Mouse (Mus musculus): ENCODE measurements around the gene Col1a2. TPM values are rescaled to one million over a fixed set of nuclear protein-coding genes. Genes with fewer than 3 reads are reported as not detected.
A peak's percentile ranks its signal among the peaks of the same experiment; 100 is the strongest.

The Col1a2 gene
- polyA plus RNA-seq, 1 experiment from 2014 or later: 883 TPM

DNA sequence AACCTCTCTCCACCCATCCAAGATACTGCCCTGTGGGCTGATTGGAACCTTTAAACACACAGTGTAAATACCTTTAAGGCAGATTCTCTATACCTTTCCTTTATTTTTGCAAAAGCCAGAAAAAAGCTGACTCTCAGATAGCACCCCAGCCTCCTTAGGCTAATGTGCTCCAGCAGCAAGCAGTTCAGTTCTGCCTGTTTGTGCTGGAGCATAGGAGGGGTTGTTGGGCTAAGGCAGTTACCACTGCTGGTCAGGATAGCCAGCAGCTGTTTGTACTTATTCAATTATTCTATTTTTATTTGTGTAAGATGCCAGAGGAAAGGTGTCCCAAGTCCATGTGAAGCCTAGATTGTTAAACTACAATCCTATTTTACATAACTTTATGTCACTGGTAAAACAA is 57.0 kb downstream of the Col1a2 start:
- H3K9ac ChIP-seq: peak overlapping the region; percentile 27; the same call in 1 of the 2 replicates
- H3K27me3 ChIP-seq: no peaks in the 10 kb centered on the region
- no peaks in the 10 kb centered on the region for H3K9me3 ChIP-seq
- H3K4me2 ChIP-seq (replicated peaks): peak overlapping the region; percentile 43; the same call in 1 of the 2 replicates
- H3K4me3 ChIP-seq: no peak overlapping the region
- H3K4me1 ChIP-seq: peaks cover 41% of the 10 kb centered on the region
- peak overlapping the region; percentile 53; the same call in 1 of the 2 replicates for H3K27ac ChIP-seq
- no peaks in the 10 kb centered on the region for H3K36me3 ChIP-seq
- ATAC-seq (ENCODE audit: low FRiP score, low read depth): peak; percentile 37; the same call in 1 of the 2 replicates

GRCm38 (mm10) chr6:4562401-4562800 is 57.8 kb downstream of the Col1a2 start:
- H3K4me1 ChIP-seq: peaks cover 36% of the 10 kb centered on the region
- no peaks in the 10 kb centered on the region for H3K27me3 ChIP-seq
- no peak overlapping the region for H3K9ac ChIP-seq
- ATAC-seq (ENCODE audit: low FRiP score, low read depth): no peak
- no peak overlapping the region for H3K4me2 ChIP-seq (replicated peaks)
- no peaks in the 10 kb centered on the region for H3K9me3 ChIP-seq
- WGBS: 21% methylated on average over 1 of the region's 1 CpGs
- H3K4me3 ChIP-seq: no peak overlapping the region
- no peaks in the 10 kb centered on the region for H3K36me3 ChIP-seq
- peak overlapping the region; percentile 10; the same call in 1 of the 2 replicates for H3K27ac ChIP-seq

GRCm38 (mm10) chr6:4563477-4563876 is 58.9 kb downstream of the Col1a2 start:
- ATAC-seq (ENCODE audit: low FRiP score, low read depth): no peak
- no peak overlapping the region for H3K4me2 ChIP-seq (replicated peaks)
- H3K27me3 ChIP-seq: no peaks in the 10 kb centered on the region
- no peak overlapping the region for H3K27ac ChIP-seq
- no peak overlapping the region for H3K9ac ChIP-seq
- H3K9me3 ChIP-seq: no peaks in the 10 kb centered on the region
- H3K4me3 ChIP-seq: no peak overlapping the region
- peaks cover 26% of the 10 kb centered on the region for H3K4me1 ChIP-seq
- H3K36me3 ChIP-seq: no peaks in the 10 kb centered on the region
- 42% methylated on average over 5 of the region's 5 CpGs for WGBS

- WGBS: 13% methylated on average over 4 of the region's 4 CpGs
- no peak overlapping the region for H3K27ac ChIP-seq
- H3K4me2 ChIP-seq (replicated peaks): no peak overlapping the region
- H3K4me3 ChIP-seq: no peak overlapping the region
- H3K9me3 ChIP-seq: no peaks in the 10 kb centered on the region
- no peaks in the 10 kb centered on the region for H3K36me3 ChIP-seq
- H3K9ac ChIP-seq: no peak overlapping the region
- H3K27me3 ChIP-seq: no peaks in the 10 kb centered on the region
- ATAC-seq (ENCODE audit: low FRiP score, low read depth): no peak; the same call in 1 of the 2 replicates
- H3K4me1 ChIP-seq: peaks cover 5% of the 10 kb centered on the region
Measured at GRCm38 (mm10) chr6:4570412-4570811, 65.8 kb downstream of the Col1a2 start.

GRCm38 (mm10) chr6:4577756-4578155 is 73.1 kb downstream of the Col1a2 start:
- Histone ChIP-seq H3K27ac (no peak overlapping the region), H3K4me2 (replicated peaks) (no peak overlapping the region), H3K9me3 (no peaks in the 10 kb centered on the region), H3K27me3 (no peaks in the 10 kb centered on the region), H3K36me3 (no peaks in the 10 kb centered on the region), H3K9ac (no peak overlapping the region), H3K4me1 (no peaks in the 10 kb centered on the region), H3K4me3 (no peak overlapping the region)
- no peak for ATAC-seq (ENCODE audit: low FRiP score, low read depth)
- 57% methylated on average over 5 of the region's 5 CpGs for WGBS

DNA sequence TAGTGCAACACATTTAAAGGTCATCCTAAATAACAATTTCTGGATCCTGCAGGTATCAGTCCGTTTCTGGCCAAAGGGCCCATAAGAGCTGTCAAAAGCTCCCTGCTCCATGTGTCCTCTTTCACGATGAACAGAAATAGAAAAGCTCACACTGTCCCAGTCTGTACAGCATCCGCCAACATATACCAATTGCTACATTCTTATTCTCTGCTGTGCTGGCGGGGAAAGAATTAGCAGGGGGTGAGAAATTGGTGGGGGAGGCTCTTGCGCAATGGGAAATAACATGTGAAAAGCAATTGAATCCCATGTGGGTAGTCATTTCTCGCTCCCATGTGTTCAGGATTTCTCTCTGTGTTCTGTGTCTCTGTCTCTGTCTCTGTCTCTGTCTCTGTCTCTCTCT is 73.7 kb downstream of the Col1a2 start:
- no peak overlapping the region for H3K4me2 ChIP-seq (replicated peaks)
- 76% methylated on average over 6 of the region's 6 CpGs for WGBS
- no peak overlapping the region for H3K27ac ChIP-seq
- H3K36me3 ChIP-seq: no peaks in the 10 kb centered on the region
- ATAC-seq (ENCODE audit: low FRiP score, low read depth): no peak
- H3K27me3 ChIP-seq: no peaks in the 10 kb centered on the region
- no peaks in the 10 kb centered on the region for H3K9me3 ChIP-seq
- no peak overlapping the region for H3K4me3 ChIP-seq
- no peak overlapping the region for H3K9ac ChIP-seq
- no peaks in the 10 kb centered on the region for H3K4me1 ChIP-seq

GRCm38 (mm10) chr6:4579620-4580019 is 75.0 kb downstream of the Col1a2 start:
- no peak for ATAC-seq (ENCODE audit: low FRiP score, low read depth)
- Histone ChIP-seq H3K27me3 (no peaks in the 10 kb centered on the region), H3K36me3 (no peaks in the 10 kb centered on the region), H3K4me2 (replicated peaks) (no peak overlapping the region), H3K9me3 (no peaks in the 10 kb centered on the region), H3K4me3 (no peak overlapping the region), H3K4me1 (0 out of 2 replicates have a peak, but pooled peaks cover 4% of the 10 kb centered on the region), H3K27ac (no peak overlapping the region), H3K9ac (no peak overlapping the region)
- WGBS: 26% methylated on average over 5 of the region's 5 CpGs

- ATAC-seq (ENCODE audit: low FRiP score, low read depth): peak; percentile 66; the same call in 1 of the 2 replicates
- 39% methylated on average over 6 of the region's 6 CpGs for WGBS
Measured at GRCm38 (mm10) chr6:4583485-4583884, 78.9 kb downstream of the Col1a2 start.

DNA sequence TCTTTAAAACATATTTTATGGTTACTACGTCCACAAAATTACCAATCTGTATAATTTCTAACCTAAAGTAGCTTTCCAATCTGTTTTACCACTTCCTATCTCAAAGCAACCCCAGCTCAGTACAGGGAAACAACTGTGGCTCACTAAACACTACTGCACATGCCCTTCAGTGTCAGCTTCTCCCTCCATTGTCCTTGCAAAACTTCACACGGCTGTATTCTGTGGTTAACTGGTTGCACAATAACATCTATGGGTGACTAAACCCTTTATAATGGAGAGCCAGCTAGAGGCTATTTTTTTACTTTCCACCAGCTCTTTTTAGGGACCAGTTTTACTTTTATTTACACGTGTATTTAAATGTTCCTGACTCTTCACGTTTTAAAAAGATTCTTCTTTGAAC is 83.3 kb downstream of the Col1a2 start:
- Histone ChIP-seq H3K27me3 (no peaks in the 10 kb centered on the region), H3K9ac (no peak overlapping the region), H3K9me3 (no peaks in the 10 kb centered on the region), H3K27ac (no peak overlapping the region), H3K36me3 (no peaks in the 10 kb centered on the region), H3K4me2 (replicated peaks) (no peak overlapping the region), H3K4me3 (no peak overlapping the region), H3K4me1 (0 out of 2 replicates have a peak, but pooled peaks cover 9% of the 10 kb centered on the region)
- ATAC-seq (ENCODE audit: low FRiP score, low read depth): no peak
- 80% methylated on average over 4 of the region's 4 CpGs for WGBS

More at GRCm38 (mm10) chr6:4583485-4583884, 78.9 kb downstream of the Col1a2 start:
- Histone ChIP-seq H3K9me3 (no peaks in the 10 kb centered on the region), H3K4me1 (0 out of 2 replicates have a peak, but pooled peaks cover 4% of the 10 kb centered on the region), H3K27me3 (no peaks in the 10 kb centered on the region), H3K36me3 (no peaks in the 10 kb centered on the region), H3K9ac (no peak overlapping the region), H3K4me2 (replicated peaks) (no peak overlapping the region), H3K27ac (0 out of 2 replicates have a peak overlapping the region, but pooled peaks have one; percentile 3), H3K4me3 (no peak overlapping the region)

DNA sequence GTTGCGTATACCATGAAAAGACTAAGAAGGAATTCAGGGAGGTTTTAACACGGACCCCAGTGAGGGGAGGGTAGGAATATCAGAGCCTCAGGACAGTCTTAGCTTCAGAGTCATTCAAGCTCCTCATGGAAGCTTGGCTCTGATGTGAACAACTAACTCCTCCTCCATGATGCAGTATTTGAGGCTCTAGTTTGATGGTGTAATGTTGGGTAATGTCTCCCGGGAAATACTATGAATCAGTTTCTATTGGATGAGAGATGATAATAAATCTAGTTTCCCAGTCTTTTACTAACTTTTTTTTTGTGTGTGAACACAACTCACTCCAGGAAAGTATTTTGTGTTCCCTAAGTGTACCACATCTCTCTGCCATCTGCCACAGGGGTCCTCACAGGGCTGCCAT is 84.1 kb downstream of the Col1a2 start:
- no peak overlapping the region for H3K4me3 ChIP-seq
- no peak overlapping the region for H3K4me2 ChIP-seq (replicated peaks)
- 0 out of 2 replicates have a peak, but pooled peaks cover 9% of the 10 kb centered on the region for H3K4me1 ChIP-seq
- H3K9ac ChIP-seq: no peak overlapping the region
- H3K27me3 ChIP-seq: no peaks in the 10 kb centered on the region
- WGBS: 92% methylated on average over 3 of the region's 3 CpGs
- ATAC-seq (ENCODE audit: low FRiP score, low read depth): no peak
- no peaks in the 10 kb centered on the region for H3K9me3 ChIP-seq
- H3K36me3 ChIP-seq: no peaks in the 10 kb centered on the region
- H3K27ac ChIP-seq: no peak overlapping the region

DNA sequence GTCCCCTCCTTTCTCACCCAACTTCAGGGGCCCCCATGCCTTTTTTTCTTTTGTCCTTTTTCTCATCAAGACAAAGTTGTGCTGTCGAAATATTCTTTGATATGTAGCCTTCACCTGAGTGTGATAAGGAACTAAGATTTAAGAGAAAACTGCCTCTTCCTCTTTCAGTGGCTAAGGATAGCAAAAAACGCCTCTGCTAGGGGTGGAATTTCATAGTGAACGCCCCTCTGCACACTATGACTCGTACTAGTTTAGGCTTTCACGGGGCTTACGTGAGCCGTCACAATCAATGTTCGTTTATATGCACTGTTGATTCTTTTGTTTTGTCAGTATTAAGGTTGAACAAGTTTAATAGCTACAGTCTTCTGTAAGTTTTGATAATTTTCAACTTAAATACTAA is 85.5 kb downstream of the Col1a2 start:
- ATAC-seq (ENCODE audit: low FRiP score, low read depth): no peak
- Histone ChIP-seq H3K27ac (no peak overlapping the region), H3K4me1 (peaks cover 12% of the 10 kb centered on the region), H3K9ac (no peak overlapping the region), H3K4me2 (replicated peaks) (no peak overlapping the region), H3K27me3 (no peaks in the 10 kb centered on the region), H3K4me3 (no peak overlapping the region), H3K36me3 (no peaks in the 10 kb centered on the region), H3K9me3 (no peaks in the 10 kb centered on the region)
- 61% methylated on average over 8 of the region's 8 CpGs for WGBS
